Mouse (Mus musculus): ENCODE measurements around the gene Gcnt3. TPM values are rescaled to one million over a fixed set of nuclear protein-coding genes. Genes with fewer than 3 reads are reported as not detected.
A peak's percentile ranks its signal among the peaks of the same experiment; 100 is the strongest.
"Not testable (repeated sequence)": the region's sequence is repeated elsewhere in the genome, so short reads cannot be mapped to it uniquely, and the experiment has no call there.

Gene Gcnt3
- polyA plus RNA-seq, 1 experiment from 2014 or later, result 0.07 TPM

- no peak for ATAC-seq (ENCODE audit: low read depth)
- 62% methylated on average over 6 of the region's 6 CpGs for WGBS (ENCODE audit: insufficient replicate concordance)
- Histone ChIP-seq H3K4me1 (ENCODE audit: control insufficient read depth, low read depth, low read length) (peaks cover 9% of the 10 kb centered on the region), H3K9ac (ENCODE audit: low read depth, low read length) (no peak overlapping the region), H3K27me3 (ENCODE audit: control insufficient read depth, insufficient read depth, low read depth, low read length) (no peaks in the 10 kb centered on the region), H3K9me3 (replicated peaks; ENCODE audit: control insufficient read depth, low read length) (no peaks in the 10 kb centered on the region; the same call in 1 of the 2 replicates), H3K4me3 (ENCODE audit: low read depth, low read length) (no peak overlapping the region), H3K4me2 (ENCODE audit: low read depth, low read length) (no peak overlapping the region), H3K27ac (ENCODE audit: low read length) (no peak overlapping the region), H3K36me3 (ENCODE audit: control insufficient read depth, insufficient read depth) (no peaks in the 10 kb centered on the region)
Observed at GRCm38 (mm10) chr9:70039597-70040385, 1.9 kb upstream of the Gcnt3 start.

GRCm38 (mm10) chr9:70036646-70037045, 1.2 kb downstream of the Gcnt3 start:
- no peak overlapping the region for H3K9ac ChIP-seq (ENCODE audit: low read depth, low read length)
- no peak for ATAC-seq (ENCODE audit: low read depth)
- no peaks in the 10 kb centered on the region for H3K36me3 ChIP-seq (ENCODE audit: control insufficient read depth, insufficient read depth)
- H3K4me3 ChIP-seq (ENCODE audit: low read depth, low read length), result no peak overlapping the region
- no peak overlapping the region for H3K4me2 ChIP-seq (ENCODE audit: low read depth, low read length)
- peaks cover 2% of the 10 kb centered on the region; the same call in 1 of the 2 replicates for H3K27me3 ChIP-seq (ENCODE audit: control insufficient read depth, insufficient read depth, low read depth, low read length)
- 60% methylated on average over 4 of the region's 4 CpGs for WGBS (ENCODE audit: insufficient replicate concordance)
- no peaks in the 10 kb centered on the region; the same call in 1 of the 2 replicates for H3K9me3 ChIP-seq (replicated peaks; ENCODE audit: control insufficient read depth, low read length)
- H3K27ac ChIP-seq (ENCODE audit: low read length), result no peak overlapping the region
- H3K4me1 ChIP-seq (ENCODE audit: control insufficient read depth, low read depth, low read length), result no peaks in the 10 kb centered on the region

- no peak for ATAC-seq (ENCODE audit: low read depth)
- Histone ChIP-seq H3K4me1 (ENCODE audit: control insufficient read depth, low read depth, low read length) (no peaks in the 10 kb centered on the region), H3K27ac (ENCODE audit: low read length) (no peak overlapping the region), H3K27me3 (ENCODE audit: control insufficient read depth, insufficient read depth, low read depth, low read length) (peaks cover 2% of the 10 kb centered on the region; the same call in 1 of the 2 replicates), H3K9ac (ENCODE audit: low read depth, low read length) (no peak overlapping the region), H3K9me3 (replicated peaks; ENCODE audit: control insufficient read depth, low read length) (no peaks in the 10 kb centered on the region; the same call in 1 of the 2 replicates), H3K4me2 (ENCODE audit: low read depth, low read length) (no peak overlapping the region), H3K4me3 (ENCODE audit: low read depth, low read length) (no peak overlapping the region), H3K36me3 (ENCODE audit: control insufficient read depth, insufficient read depth) (no peaks in the 10 kb centered on the region)
- WGBS (ENCODE audit: insufficient replicate concordance), result 49% methylated on average over 7 of the region's 7 CpGs
Observed at GRCm38 (mm10) chr9:70034702-70035101, 3.2 kb downstream of the Gcnt3 start.

GRCm38 (mm10) chr9:70033056-70033455, 4.8 kb downstream of the Gcnt3 start:
- Histone ChIP-seq H3K4me3 (ENCODE audit: low read depth, low read length) (no peak overlapping the region), H3K9me3 (replicated peaks; ENCODE audit: control insufficient read depth, low read length) (no peaks in the 10 kb centered on the region), H3K4me2 (ENCODE audit: low read depth, low read length) (no peak overlapping the region), H3K9ac (ENCODE audit: low read depth, low read length) (no peak overlapping the region), H3K36me3 (ENCODE audit: control insufficient read depth, insufficient read depth) (no peaks in the 10 kb centered on the region), H3K4me1 (ENCODE audit: control insufficient read depth, low read depth, low read length) (no peaks in the 10 kb centered on the region), H3K27ac (ENCODE audit: low read length) (no peak overlapping the region), H3K27me3 (ENCODE audit: control insufficient read depth, insufficient read depth, low read depth, low read length) (peaks cover 2% of the 10 kb centered on the region; the same call in 1 of the 2 replicates)
- WGBS (ENCODE audit: insufficient replicate concordance), result 60% methylated on average over 9 of the region's 9 CpGs
- ATAC-seq (ENCODE audit: low read depth), result no peak

- WGBS (ENCODE audit: insufficient replicate concordance), result 53% methylated on average over 1 of the region's 1 CpGs
- H3K4me3 ChIP-seq (ENCODE audit: low read depth, low read length), result no peak overlapping the region
Observed at GRCm38 (mm10) chr9:70032167-70032566, 5.7 kb downstream of the Gcnt3 start.

GRCm38 (mm10) chr9:70025365-70026012, 12.4 kb downstream of the Gcnt3 start:
- ATAC-seq (ENCODE audit: low read depth), result no peak
- Histone ChIP-seq H3K4me3 (ENCODE audit: low read depth, low read length) (no peak overlapping the region), H3K9me3 (replicated peaks; ENCODE audit: control insufficient read depth, low read length) (no peaks in the 10 kb centered on the region), H3K27me3 (ENCODE audit: control insufficient read depth, insufficient read depth, low read depth, low read length) (no peaks in the 10 kb centered on the region), H3K9ac (ENCODE audit: low read depth, low read length) (no peak overlapping the region), H3K4me2 (ENCODE audit: low read depth, low read length) (no peak overlapping the region), H3K27ac (ENCODE audit: low read length) (no peak overlapping the region), H3K4me1 (ENCODE audit: control insufficient read depth, low read depth, low read length) (peaks cover 7% of the 10 kb centered on the region), H3K36me3 (ENCODE audit: control insufficient read depth, insufficient read depth) (no peaks in the 10 kb centered on the region; the same call in 1 of the 2 replicates)
- 88% methylated on average over 2 of the region's 2 CpGs for WGBS (ENCODE audit: insufficient replicate concordance)

More at GRCm38 (mm10) chr9:70032167-70032566, 5.7 kb downstream of the Gcnt3 start:
- Histone ChIP-seq H3K4me2 (ENCODE audit: low read depth, low read length) (no peak overlapping the region), H3K9me3 (replicated peaks; ENCODE audit: control insufficient read depth, low read length) (no peaks in the 10 kb centered on the region), H3K27ac (ENCODE audit: low read length) (no peak overlapping the region), H3K9ac (ENCODE audit: low read depth, low read length) (no peak overlapping the region), H3K27me3 (ENCODE audit: control insufficient read depth, insufficient read depth, low read depth, low read length) (peaks cover 2% of the 10 kb centered on the region; the same call in 1 of the 2 replicates), H3K4me1 (ENCODE audit: control insufficient read depth, low read depth, low read length) (no peaks in the 10 kb centered on the region), H3K36me3 (ENCODE audit: control insufficient read depth, insufficient read depth) (no peaks in the 10 kb centered on the region)
- no peak for ATAC-seq (ENCODE audit: low read depth)

GRCm38 (mm10) chr9:70024648-70025047, 13.2 kb downstream of the Gcnt3 start:
- Histone ChIP-seq H3K9me3 (replicated peaks; ENCODE audit: control insufficient read depth, low read length) (no peaks in the 10 kb centered on the region), H3K4me1 (ENCODE audit: control insufficient read depth, low read depth, low read length) (peaks cover 7% of the 10 kb centered on the region), H3K9ac (ENCODE audit: low read depth, low read length) (no peak overlapping the region), H3K4me3 (ENCODE audit: low read depth, low read length) (no peak overlapping the region), H3K27me3 (ENCODE audit: control insufficient read depth, insufficient read depth, low read depth, low read length) (no peaks in the 10 kb centered on the region), H3K36me3 (ENCODE audit: control insufficient read depth, insufficient read depth) (peaks cover 6% of the 10 kb centered on the region), H3K4me2 (ENCODE audit: low read depth, low read length) (no peak overlapping the region), H3K27ac (ENCODE audit: low read length) (no peak overlapping the region)
- ATAC-seq (ENCODE audit: low read depth), result no peak

GRCm38 (mm10) chr9:70023615-70024014, 14.3 kb downstream of the Gcnt3 start:
- not testable (repeated sequence) for H3K4me3 ChIP-seq (ENCODE audit: low read depth, low read length)

GRCm38 (mm10) chr9:70022083-70022482, 15.8 kb downstream of the Gcnt3 start:
- Histone ChIP-seq H3K4me3 (ENCODE audit: low read depth, low read length) (no peak overlapping the region), H3K36me3 (ENCODE audit: control insufficient read depth, insufficient read depth) (peaks cover 13% of the 10 kb centered on the region), H3K9me3 (replicated peaks; ENCODE audit: control insufficient read depth, low read length) (no peaks in the 10 kb centered on the region), H3K9ac (ENCODE audit: low read depth, low read length) (no peak overlapping the region), H3K4me1 (ENCODE audit: control insufficient read depth, low read depth, low read length) (peaks cover 7% of the 10 kb centered on the region), H3K27ac (ENCODE audit: low read length) (no peak overlapping the region), H3K4me2 (ENCODE audit: low read depth, low read length) (no peak overlapping the region), H3K27me3 (ENCODE audit: control insufficient read depth, insufficient read depth, low read depth, low read length) (no peaks in the 10 kb centered on the region)
- WGBS (ENCODE audit: insufficient replicate concordance), result 74% methylated on average over 4 of the region's 4 CpGs
- peak; percentile 56; the same call in 1 of the 2 replicates for ATAC-seq (ENCODE audit: low read depth)

More at GRCm38 (mm10) chr9:70023615-70024014, 14.3 kb downstream of the Gcnt3 start:
- H3K27me3 ChIP-seq (ENCODE audit: control insufficient read depth, insufficient read depth, low read depth, low read length); H3K4me2 ChIP-seq (ENCODE audit: low read depth, low read length); H3K27ac ChIP-seq (ENCODE audit: low read length); H3K9ac ChIP-seq (ENCODE audit: low read depth, low read length); H3K9me3 ChIP-seq (replicated peaks; ENCODE audit: control insufficient read depth, low read length); H3K4me1 ChIP-seq (ENCODE audit: control insufficient read depth, low read depth, low read length); ATAC-seq (ENCODE audit: low read depth): not testable (repeated sequence)
- WGBS (ENCODE audit: insufficient replicate concordance), result 63% methylated on average over 1 of the region's 1 CpGs
- H3K36me3 ChIP-seq (ENCODE audit: control insufficient read depth, insufficient read depth), result peaks cover 11% of the 10 kb centered on the region
